Mouse (Mus musculus) layer of hippocampus, adult 18-20 months (tissue): ENCODE data around the gene Nt5c2. TPM values are rescaled to one million over a fixed set of nuclear protein-coding genes. Genes with fewer than 3 reads are reported as not detected.
A peak's percentile ranks its signal among the peaks of the same experiment; 100 is the strongest.

Experiments
- DNase-seq, 2 experiments: peaks; one replicate each; pipeline ENCODE4 v3.0.0; 2022; ENCODE audit warnings: low spot score in 2 of 2
- total RNA-seq, 2 experiments: library from RNA; stranded (reverse); gene quantifications; 2 replicates each; pipeline ENCODE4 v1.2.3; 2021

Gene Nt5c2
- total RNA-seq, 2 experiments from 2014 or later = 75.5 to 78.5 TPM

- no peak for DNase-seq
These were observed 121.5 kb downstream of the Nt5c2 start for GRCm38 (mm10) chr19:46893484-46893883.

GRCm38 (mm10) chr19:46892856-46893255 lies 122.1 kb downstream of the Nt5c2 start:
- no peak for DNase-seq

GRCm38 (mm10) chr19:46890657-46891056 lies 124.3 kb downstream of the Nt5c2 start:
- no peak for DNase-seq

GRCm38 (mm10) chr19:46889666-46890065 lies 125.3 kb downstream of the Nt5c2 start:
- no peak for DNase-seq

- DNase-seq = no peak
These were observed 127.0 kb downstream of the Nt5c2 start for GRCm38 (mm10) chr19:46887811-46888527.

- DNase-seq = no peak
These were observed 128.1 kb downstream of the Nt5c2 start for GRCm38 (mm10) chr19:46886826-46887225.

- DNase-seq = no peak
These were observed 129.6 kb downstream of the Nt5c2 start for GRCm38 (mm10) chr19:46885365-46885764.

GRCm38 (mm10) chr19:46879876-46880275 lies 135.1 kb downstream of the Nt5c2 start:
- no peak for DNase-seq

GRCm38 (mm10) chr19:46878346-46878745 lies 136.6 kb downstream of the Nt5c2 start:
- DNase-seq = peak; percentile 73 to 87

- DNase-seq = no peak
These were observed 137.1 kb downstream of the Nt5c2 start for GRCm38 (mm10) chr19:46877886-46878285.

- DNase-seq = peak; percentile 72 to 92
These were observed 139.2 kb downstream of the Nt5c2 start for GRCm38 (mm10) chr19:46875790-46876189.

GRCm38 (mm10) chr19:46873924-46874323 lies 141.0 kb downstream of the Nt5c2 start:
- DNase-seq = no peak

GRCm38 (mm10) chr19:46871651-46872050 lies 143.3 kb downstream of the Nt5c2 start:
- no peak for DNase-seq

GRCm38 (mm10) chr19:46871096-46871495 lies 143.9 kb downstream of the Nt5c2 start:
- DNase-seq = peak in 1 of 2 experiments; percentile 69

- peak; percentile 63 to 93 for DNase-seq
These were observed 145.4 kb downstream of the Nt5c2 start for GRCm38 (mm10) chr19:46869526-46869925.

- no peak for DNase-seq
These were observed 145.9 kb downstream of the Nt5c2 start for GRCm38 (mm10) chr19:46869049-46869448.

GRCm38 (mm10) chr19:46865381-46865780 lies 149.6 kb downstream of the Nt5c2 start:
- no peak for DNase-seq

GRCm38 (mm10) chr19:46864731-46865331 lies 150.1 kb downstream of the Nt5c2 start:
- no peak for DNase-seq

GRCm38 (mm10) chr19:46864079-46864478 lies 150.9 kb downstream of the Nt5c2 start:
- no peak for DNase-seq

GRCm38 (mm10) chr19:46863236-46863927 lies 151.6 kb downstream of the Nt5c2 start:
- no peak for DNase-seq

GRCm38 (mm10) chr19:46862556-46862955 lies 152.4 kb downstream of the Nt5c2 start:
- DNase-seq = no peak

GRCm38 (mm10) chr19:46858200-46858599 lies 156.8 kb downstream of the Nt5c2 start:
- DNase-seq = no peak
